Mouse (Mus musculus): Measurements from ENCODE around the gene Gm20388.
A peak's percentile ranks its signal among the peaks of the same experiment; 100 is the strongest.

Gene Gm20388

DNA sequence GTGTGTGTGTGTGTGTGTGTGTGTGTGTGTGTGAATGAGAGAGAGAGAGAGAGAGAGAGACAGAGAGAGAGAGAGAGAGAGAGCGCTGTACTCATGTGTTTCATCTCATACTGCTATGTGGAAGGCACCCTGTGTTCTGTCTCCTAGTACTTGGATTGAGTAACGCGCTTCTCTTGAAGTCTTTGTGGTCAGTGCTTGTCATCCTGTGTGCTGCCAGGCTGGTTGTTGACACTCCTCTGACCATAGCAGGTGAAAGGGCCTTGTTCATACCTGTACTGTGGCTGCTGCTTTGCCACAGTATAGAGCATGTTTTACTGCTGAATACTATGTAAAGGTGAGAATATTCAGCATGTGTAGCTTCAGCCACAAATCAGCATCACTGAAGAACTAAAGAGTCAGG, 2075.0 kb downstream of the Gm20388 start:
- DNase-seq (ENCODE audit: low spot score), result no peak

DNA sequence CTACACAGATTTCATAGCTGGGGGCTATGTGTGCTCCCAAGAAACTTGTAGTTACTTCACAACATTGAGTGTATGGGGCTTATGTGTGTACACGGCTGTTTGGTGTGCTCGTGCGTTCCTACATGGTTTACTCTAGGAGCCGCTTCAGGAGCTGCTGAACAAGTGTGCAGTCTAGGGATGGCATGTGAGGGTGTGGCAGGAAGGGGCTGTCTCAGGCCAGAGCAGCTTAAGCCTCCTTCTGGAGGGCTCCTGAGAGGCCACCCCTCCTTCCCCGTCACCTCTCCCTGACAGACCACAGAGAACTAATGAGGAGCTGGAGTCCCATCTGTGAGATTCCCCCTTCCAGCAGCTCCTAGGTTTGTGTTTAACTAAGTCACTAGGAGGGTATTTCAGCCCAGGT, 2077.3 kb downstream of the Gm20388 start:
- no peak for DNase-seq (ENCODE audit: low spot score)

DNA sequence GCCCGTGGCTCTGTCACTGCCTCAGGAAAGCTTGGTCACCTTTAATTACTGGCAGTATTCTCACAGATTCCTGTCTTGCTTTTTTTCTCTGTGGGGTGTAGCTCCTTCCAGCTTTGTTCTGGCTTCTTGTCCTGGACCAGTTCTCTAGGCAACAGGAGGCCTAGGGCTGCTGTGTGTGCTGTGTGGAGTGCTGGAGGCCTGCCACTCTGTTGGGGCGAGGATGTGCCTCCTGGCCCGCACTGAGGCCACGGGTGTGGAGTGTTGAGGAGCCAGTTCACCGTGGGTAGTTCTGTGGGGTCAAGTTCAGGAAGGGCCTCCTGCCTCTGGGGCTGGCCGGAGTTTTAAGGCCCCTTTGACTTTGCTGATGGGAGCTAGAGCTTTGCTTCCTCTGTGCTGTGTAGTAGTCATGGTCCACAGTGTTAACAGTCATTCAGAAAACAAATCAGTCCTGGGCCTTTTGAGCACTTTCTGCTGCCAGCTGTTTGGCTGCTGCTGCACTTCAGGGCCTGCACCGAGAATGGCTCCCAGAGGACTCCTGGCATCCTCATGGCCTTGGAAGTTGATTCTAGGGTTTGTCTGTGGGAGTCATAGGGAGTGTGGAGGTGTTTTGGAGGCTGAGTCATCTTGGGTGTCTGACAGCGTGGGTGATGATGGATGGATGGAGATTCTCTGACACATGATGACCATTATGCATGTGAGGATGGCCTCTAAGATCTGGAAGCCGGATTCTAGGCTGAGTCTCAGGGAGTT, 2080.0 kb downstream of the Gm20388 start:
- DNase-seq (ENCODE audit: low spot score), result peak; percentile 63

DNA sequence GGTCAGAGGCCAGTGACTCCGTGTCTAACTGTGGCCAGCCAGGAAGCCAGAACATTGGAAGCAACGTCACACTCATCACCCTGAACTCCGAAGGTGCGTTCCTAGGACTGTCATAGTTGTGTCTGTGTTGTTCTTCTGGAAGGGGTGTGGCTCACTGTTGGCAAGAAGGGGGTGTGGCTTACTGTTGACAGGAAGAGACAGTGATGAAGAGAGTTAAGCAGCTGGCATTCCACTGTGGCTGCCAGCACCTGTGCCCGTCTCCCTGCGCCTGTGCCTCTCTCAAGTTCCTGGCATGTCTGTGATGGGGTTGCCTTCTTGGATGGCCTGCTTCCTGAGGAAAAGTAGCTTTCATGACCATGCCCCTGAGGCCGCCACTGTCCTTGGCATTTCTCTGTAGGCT, 2081.0 kb downstream of the Gm20388 start:
- DNase-seq (ENCODE audit: low spot score), result no peak

DNA sequence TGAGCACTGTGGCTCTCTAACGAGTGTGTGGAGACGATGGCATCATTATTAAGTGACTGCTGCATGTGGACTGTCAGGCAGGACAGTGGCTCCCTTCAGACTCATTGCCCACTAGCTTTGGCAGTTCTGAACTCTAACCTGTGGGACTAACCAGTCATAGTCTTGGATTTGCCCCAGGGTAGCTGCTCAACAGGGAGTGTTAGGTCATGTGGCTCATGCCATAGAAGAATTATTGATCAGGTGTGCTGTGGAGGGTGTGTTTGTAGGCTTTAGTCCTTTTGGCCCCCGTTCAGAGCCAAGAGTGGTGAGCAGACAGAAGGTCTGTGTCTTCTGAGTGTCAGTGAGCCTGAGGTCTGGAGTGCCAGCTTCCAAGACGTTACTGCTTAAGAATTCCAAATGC, 2082.3 kb downstream of the Gm20388 start:
- no peak for DNase-seq (ENCODE audit: low spot score)

DNA sequence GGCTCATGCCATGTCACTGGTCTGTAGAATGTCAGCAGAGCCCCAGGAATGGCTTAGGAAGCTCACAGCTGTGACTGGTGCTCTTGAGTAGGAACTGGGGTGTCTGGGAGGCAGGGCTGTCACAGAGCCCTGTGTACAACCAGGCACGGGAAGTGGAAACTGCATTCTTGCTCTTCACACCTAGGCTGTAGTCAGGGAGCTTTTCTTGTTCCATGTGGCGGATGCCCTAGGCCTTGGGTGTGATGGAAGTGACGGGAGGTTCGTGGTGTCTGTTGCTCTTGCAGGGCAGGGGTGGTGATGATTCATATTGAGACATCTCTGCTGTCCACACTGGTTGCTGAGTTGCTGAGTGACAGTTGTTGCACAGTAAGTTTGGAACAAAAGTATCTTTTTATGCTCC, 2084.5 kb downstream of the Gm20388 start:
- peak; percentile 43 for DNase-seq (ENCODE audit: low spot score)

DNA sequence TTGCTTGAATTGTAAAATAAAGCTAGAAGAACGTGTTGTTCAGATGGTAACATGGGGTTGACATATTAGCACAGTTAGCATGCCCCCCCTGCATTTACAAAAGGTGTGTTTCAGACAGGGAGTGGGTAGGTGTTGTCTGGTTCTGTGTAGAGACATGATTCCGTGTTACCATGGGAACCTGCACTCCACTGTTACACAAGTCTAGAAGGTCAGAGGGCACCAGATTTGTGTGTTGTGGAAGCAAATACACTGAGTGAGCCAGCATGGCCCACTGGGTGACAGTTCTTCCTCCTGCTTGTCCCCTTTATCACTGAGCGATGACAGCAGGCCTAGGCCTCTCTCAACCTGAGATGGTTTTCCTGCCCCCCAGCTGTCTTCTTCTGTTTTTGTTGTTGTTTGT, 2085.3 kb downstream of the Gm20388 start:
- peak; percentile 79 for DNase-seq (ENCODE audit: low spot score)

DNA sequence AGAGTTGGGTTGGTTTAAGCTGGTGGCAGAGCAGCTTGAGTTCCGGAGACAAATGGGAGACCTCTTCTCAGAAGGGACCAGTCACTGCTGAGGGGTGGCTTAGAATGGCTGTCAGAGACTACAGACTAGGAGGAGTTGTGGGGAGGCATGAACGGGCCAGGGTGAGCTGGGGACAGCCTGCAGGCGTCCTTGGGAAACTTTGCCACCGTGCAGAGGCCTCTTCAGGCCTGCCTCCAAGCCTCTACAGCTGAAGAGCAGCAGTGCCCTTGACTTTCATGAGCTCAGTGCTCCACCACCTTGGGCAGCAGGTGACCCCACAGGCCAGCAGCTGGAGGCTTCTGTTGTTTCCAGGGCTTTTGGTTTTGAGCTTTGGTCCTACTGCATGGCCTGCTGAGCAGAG, 2088.0 kb downstream of the Gm20388 start:
- DNase-seq (ENCODE audit: low spot score), result no peak

DNA sequence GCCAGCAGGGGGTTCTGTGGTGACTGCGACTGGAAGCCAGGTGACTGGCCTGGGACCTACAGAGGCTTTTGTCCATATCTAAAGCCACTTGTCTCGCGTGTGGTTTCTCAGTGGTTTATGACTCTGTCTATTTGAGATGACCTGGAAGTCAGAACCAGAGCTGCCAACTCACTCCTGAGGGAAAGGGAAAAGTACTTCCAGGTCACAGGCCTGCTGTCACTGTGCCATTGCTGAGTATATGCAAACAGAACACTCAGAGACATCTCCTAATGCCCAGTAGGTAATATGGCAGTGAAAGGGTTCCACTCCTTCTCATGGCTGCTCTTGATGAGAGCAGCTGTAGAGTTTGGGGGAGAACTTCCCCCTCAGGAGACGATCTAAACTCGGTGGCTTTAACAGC, 2088.6 kb downstream of the Gm20388 start:
- peak; percentile 91 for DNase-seq (ENCODE audit: low spot score)

DNA sequence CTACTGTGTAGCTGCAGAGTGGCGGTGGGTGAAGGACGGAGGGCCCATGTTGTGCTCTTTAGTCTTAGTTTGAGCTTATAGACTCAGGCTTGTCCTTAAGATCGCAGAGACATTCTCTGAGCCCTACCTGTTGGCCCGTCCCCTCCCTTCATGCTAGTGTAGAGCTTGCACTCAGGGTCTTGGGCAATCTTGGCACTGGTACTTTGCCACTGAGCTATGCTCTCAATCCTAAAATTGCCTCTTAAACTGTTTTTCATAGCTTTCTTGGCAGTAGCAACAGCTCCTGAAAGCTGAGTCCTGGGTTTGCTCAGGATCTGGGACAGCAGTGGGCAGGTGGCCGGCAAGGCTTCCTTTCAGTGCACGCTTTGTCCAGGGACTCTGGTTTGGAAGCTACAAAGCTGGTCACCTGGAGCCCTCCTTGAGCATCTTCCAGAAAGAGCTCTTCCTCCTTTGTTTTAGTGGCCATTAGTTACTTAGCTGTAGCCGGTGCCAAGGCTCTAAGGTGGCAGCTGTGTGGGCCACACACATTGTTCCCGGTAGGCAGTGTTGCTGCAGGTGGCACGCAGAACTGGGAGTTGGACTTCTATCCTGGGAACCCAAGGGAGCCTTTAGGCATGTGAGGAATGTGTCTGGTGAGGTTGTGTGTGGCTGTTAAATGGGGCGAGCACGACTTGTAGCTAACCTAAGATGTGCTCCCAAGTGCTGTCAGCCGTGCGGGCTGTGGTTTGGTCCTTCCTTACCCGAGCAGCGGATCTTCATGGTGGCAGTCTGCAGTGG, 2090.9 kb downstream of the Gm20388 start:
- DNase-seq (ENCODE audit: low spot score), result peak; percentile 50

DNA sequence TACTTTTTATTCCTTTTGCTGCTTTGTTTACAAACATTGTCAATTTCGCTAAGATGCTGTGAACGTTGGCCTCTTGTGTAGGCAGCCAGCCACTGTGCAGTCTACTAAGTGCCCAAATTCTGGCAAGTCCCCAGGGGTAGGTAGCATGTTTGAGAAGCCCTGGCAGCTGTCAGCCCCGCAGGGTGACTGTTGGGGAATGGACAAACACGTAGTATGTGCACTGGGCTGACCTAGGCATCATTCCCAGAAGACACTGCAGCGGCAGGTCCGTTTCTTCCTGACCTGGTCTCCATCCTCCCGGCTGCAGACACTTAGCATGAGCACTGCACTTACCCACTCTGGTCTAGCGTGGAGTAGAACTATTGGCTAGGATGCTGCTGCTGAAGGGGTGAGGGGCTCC, 2093.0 kb downstream of the Gm20388 start:
- no peak for DNase-seq (ENCODE audit: low spot score)

DNA sequence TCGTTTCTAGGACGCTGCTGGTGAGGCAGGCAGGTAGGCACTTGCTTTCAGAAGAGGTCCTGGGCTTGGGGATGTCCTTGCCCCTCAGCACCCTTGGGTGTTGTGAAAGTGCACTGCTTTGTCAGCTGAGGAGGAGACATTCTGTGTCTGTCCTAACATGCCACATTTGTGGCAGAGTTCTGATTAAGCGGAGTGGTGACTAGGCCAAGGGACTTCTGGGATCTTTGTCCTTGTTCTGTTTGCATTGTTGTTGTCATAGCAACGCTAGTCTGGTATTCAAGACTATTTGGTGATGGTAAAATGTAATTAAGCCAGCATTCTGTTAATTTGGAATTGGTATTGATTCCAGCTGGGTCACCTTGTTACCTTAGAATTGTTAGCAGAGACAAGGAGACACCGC, 2093.5 kb downstream of the Gm20388 start:
- DNase-seq (ENCODE audit: low spot score), result peak; percentile 57

DNA sequence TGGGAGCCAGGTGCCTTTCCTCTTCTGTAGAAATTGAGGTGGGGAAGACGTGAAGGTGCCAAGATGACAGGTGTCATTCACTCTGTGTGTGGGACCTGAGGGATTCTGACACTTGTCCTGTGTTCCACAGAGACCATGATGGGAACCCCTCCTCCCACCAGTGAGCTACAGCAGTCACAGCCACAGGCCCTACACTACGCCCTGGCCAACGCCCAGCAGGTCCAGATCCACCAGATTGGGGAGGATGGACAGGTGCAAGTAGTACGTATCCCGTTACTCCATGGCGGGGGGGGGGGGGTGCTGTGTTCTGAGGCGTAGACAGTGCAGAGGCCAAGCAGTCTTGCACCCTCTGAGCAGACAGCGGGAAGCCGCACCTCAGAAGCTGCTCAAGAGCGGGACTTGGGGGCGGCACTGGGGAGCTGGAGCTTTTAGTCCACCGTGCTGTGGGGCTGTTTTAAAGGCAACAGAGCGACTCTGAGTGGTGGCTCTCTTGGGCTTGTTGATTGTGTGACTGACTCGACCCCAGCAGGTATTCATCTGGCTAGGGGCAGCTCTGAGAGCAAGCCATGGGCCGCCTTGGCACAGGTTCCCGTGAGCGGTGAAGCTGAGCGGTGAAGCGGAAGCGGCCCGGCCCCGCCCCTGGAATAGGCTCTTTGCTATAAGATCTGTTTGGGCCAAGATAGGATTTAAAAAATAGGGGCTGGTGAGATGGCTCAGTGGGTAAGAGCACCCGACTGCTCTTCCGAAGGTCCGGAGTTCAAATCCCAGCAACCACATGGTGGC, 2095.0 kb downstream of the Gm20388 start:
- no peak for DNase-seq (ENCODE audit: low spot score)

DNA sequence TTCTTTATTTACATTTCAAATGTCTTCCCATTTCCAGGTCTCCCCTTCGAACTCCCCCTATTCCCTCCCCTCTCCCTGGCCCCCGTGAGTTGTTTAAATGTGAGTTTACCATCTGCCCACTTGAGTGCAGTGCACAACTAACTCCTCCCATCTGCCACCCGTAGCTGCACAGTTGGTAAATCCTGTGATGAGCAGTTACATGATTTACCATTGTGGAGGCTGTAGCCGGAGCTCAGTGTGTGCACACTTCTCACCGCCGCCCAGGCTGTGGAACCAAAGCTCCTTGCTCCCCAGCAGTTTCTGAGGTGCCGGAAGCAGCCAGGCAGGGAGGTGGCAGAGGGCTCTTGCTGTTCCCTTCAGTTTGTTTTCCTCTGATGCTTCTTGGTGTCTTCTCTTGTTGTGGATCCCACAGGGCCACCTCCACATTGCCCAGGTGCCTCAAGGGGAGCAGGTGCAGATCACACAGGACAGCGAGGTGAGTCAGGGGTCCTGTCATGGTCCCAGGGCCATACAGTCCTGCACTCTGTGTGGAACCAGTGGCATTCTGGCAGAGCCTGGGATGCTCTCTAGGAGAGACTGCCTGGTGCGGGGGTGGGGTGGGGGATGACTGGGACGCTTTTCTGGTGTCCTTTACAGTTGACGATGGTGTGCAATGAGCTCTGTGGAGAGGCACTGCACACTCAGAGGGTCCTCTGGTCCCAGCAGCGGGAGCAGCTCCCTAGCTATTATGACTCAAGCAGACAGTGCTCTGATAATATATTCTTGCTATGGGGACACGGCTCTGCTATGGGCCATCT, 2096.2 kb downstream of the Gm20388 start:
- DNase-seq (ENCODE audit: low spot score), result no peak

DNA sequence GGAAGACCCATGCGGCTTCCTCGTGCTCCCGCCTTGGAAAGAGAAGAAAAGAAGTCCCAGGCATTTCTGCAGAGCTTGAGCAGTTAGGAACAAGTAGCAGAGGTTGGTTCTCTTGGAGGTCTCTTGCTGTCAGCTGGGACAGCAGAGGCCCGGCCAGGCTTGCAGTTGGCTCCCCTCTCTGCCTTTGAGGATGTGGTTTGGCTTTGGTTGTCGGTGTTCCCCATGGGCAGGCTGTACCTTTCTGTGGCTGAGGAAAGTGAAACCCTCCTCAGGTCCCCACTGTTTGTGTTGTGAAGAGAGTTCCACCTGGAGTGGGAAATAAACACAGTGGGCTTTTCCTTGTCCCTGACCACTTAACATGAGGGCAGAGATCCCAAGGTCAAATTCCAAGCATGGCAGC, 2097.8 kb downstream of the Gm20388 start:
- no peak for DNase-seq (ENCODE audit: low spot score)

DNA sequence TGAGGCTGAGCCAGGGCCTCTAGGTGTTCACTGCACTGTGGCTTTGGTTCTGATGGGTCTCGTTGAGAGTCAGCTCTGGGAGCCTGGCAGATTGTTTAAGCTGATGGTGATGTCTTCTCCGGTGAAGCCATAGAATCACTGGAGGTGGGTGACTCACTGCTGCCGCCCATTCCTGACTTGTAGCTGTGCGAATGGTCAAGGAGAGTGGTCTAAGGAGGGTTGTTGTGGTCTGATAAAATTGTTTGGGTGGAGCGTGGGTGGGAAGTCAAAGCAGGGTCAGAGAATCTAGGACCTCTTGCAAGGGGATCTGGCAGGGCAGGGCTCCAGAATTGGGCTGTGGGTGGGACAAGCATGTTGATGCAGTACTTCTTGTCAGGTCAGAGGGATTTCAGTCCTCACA, 2100.0 kb downstream of the Gm20388 start:
- no peak for DNase-seq (ENCODE audit: low spot score)

DNA sequence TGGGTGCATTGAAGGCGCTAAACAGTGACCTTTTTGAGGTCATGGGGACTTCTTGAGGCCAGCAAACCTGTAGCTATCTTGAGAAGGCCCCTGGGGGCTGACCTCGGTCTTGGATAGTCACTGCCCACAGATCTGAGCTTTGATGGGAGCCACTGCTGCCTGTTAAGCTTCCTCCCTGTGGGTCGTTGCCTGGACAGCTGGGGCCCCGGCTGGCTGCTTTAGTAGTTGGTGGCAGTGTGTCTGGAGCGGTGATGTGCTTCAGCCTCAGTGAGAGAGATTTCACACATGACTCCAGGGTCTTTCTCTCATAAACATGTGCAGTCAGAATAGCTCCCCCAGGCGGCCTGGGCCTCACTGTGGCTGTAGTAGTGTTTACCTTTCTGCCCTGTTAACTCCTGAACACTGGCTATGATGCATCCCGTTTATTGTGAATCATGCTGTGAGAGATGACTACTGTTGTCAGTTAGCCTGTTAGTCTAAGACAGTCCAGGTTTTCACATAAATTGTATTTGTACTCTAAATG, 2100.5 kb downstream of the Gm20388 start:
- no peak for DNase-seq (ENCODE audit: low spot score)

DNA sequence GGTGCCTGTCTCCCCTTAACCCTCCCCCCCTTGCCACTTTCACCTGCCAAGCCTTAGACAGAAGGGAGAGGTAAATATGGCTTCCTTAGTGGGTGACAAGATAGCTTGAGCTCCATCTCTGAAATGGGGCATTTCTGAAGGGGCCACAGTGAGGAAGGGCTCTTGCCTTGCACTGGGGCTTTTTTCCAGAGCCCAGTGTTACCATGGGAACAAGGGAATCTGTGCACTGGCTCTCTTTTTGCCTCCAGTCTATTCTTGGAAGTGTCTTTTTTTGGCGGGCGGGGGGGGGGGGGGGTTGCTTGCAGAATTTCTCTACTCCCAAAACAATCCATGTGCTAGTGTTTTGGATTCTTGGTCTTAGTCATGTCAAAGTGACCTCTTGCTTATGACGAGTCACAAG, 2104.0 kb downstream of the Gm20388 start:
- no peak for DNase-seq (ENCODE audit: low spot score)

DNA sequence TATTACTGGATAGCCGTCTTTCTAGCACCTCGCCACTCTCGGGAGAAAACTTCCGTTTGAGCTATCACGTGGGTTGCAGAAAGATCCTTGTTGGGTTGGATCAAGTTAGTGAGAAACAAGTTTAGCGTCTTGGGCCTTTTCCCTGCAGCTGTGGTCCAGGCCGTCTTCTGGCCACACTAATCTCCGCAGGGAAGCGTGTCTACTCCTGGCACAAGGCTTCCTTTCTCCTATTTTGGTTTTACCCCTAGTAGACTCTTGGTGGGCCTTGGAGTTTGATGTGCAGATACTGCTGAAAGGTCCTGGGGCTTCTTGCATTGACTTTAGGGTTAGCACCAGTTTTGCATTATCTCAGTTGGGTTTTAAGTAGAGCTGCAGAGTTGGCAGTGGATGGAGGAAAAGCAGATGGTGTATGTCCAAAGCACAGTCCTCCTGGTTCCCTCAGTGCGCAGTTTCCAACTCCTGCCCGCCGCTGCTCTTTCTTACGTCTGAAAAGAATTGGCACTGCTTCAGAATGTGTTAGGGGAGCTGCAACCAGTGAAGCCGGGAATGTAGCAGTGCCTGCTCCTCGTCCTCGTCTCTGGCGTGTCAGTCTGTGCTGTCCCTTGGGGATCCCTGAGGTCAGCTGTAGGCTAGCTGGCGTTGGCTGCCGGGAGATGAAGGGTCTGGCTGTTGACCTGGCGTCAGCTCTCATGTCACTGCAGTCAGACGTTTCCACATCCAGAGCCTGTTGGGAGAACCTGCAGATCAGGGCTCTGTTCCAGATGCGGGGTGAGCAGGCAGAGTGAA, 2107.6 kb downstream of the Gm20388 start:
- no peak for DNase-seq (ENCODE audit: low spot score)

DNA sequence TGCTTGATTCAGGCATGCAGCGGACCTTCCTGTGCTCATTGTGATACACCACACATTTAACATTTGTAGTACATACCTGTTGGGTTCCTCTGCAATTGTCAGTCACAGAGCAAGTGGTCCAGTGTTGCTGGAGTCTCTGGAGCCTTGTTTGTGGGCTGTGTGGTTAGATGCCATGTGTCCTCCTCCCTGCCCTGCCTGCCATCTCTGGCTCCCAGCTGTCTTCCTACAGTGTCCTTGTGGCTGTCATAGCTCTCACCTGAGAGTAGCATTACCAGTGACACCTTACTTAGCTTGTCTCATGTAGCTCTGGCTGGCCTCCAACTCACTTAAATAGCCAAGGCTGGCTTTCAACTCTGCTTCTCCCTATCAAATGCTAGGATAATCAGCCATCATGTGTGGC, 2108.5 kb downstream of the Gm20388 start:
- no peak for DNase-seq (ENCODE audit: low spot score)

All from adipocyte (in vitro differentiated cells).